Mouse (Mus musculus): ENCODE results near the gene Crip3.

DNA sequence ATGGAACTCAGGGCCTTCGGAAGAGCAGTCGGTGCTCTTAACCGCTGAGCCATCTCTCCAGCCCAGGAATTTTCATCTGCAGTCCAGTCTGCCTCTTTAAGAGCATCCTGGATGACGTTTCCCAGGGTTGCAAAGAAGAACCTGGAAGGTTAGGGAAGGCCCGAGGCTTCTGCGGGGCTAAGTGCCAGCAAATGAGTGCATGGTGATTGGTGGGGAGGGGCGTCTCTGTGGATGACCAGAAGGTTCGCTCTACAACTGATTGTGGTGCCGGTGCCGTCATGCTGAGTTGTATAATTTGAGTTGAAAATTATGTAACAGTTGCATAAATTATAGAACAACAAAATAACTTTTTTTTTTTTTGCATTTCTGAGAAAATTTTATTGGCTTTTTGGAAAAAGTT lies 10.4 kb downstream of the Crip3 start:
- TF ChIP-seq CTCF (IDR thresholded peaks at IDR 0.05; ENCODE audit: low read depth): no peak
- no peak for TF ChIP-seq EP300 (IDR thresholded peaks at IDR 0.05; ENCODE audit: low read depth)

Data from heart, postnatal 0 days (tissue).